In the genomic region with DNA sequence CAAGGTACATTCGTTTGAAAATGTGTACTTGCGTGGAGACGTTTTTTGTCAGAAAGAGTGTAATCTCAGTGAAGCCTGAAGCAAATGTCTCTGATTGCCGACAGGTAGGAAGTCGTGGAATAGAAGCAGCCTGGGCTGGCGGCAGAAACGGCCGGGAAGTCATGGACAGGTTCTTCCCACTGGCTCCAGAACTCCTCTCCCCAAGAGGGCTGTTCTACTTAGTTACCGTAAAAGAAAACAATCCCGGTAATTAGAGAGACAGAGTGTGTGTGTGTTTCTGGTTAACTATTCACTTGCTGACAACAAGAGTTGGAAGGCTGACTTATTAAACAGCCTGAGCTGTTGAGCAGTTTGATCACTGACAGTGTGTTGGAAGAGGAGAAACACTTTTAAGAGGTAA, we compare ENCODE assay signal across 29 mouse cellular contexts. TPM values are rescaled to one million over a fixed set of nuclear protein-coding genes. Genes with fewer than 3 reads are reported as not detected.
A peak's percentile ranks its signal among the peaks of the same experiment; 100 is the strongest.
DNase-seq lines count a peak whose midpoint lies in the region; ATAC-seq lines count a peak whose summit lies in the region.
"Had no signal": no experiment of that assay in that cellular context is flagged by ENCODE, and none has a peak within 500 bp of the region (broad histone marks: within the 10 kb centered on the region; RNA-seq: fewer than 3 reads in every experiment).

No protein-coding gene starts in this region.

- peaks cover 5% of the 10 kb centered on the region; the same call in 1 of the 2 replicates for H3K4me1 ChIP-seq in limb, embryonic 12.5 days (replicated peaks)
- no peaks in the 10 kb centered on the region for H3K4me1 ChIP-seq in limb, embryonic 10.5 days
- no peaks in the 10 kb centered on the region for H3K4me1 ChIP-seq in kidney, embryonic 16.5 days (ENCODE audit: insufficient read depth, low read length)
- H3K4me1 ChIP-seq in midbrain, embryonic 11.5 days (ENCODE audit: control insufficient read depth, insufficient read depth, low read length): no peaks in the 10 kb centered on the region
- H3K4me1 ChIP-seq: embryonic facial prominence, embryonic 15.5 days; forebrain, embryonic 13.5 days; hindbrain, embryonic 12.5 days; limb, embryonic 15.5 days had no signal

- H3K27ac ChIP-seq in limb, embryonic 12.5 days: peak overlapping the region; percentile 37
- H3K27ac ChIP-seq in limb, embryonic 10.5 days: no peak overlapping the region
- H3K27ac ChIP-seq in kidney, embryonic 16.5 days (ENCODE audit: low read length): peak overlapping the region; percentile 89
- no peak overlapping the region for H3K27ac ChIP-seq in midbrain, embryonic 11.5 days (ENCODE audit: low read depth, low read length)
- H3K27ac ChIP-seq: embryonic facial prominence, embryonic 15.5 days; forebrain, embryonic 13.5 days; heart, embryonic 10.5 days; heart, embryonic 15.5 days; hindbrain, embryonic 12.5 days; layer of hippocampus, adult 2 months; limb, embryonic 15.5 days; liver, embryonic 14.5 days; macrophage had no signal

- DNase-seq in limb, embryonic 10.5 days (ENCODE audit: low spot score): no peak
- peak; percentile 62 to 73 for DNase-seq in kidney, postnatal 36 days
- DNase-seq in midbrain, embryonic 11.5 days (ENCODE audit: low spot score, missing footprints): no peak
- no peak for DNase-seq in thymus, postnatal 14 days
- DNase-seq in layer of hippocampus, adult 9-11 months: no peak
- DNase-seq: adrenal gland, postnatal 25 days; cerebellum, adult 2 months; cerebellum, postnatal 14 days; gastrocnemius, postnatal 25 days; heart, adult 11 months; heart, postnatal 36 days; lung, adult 2 months; lung, postnatal 10 days; midbrain, embryonic 14.5 days; thymus, adult 2 months; thymus, postnatal 4 days had no signal

- WGBS in limb, embryonic 12.5 days: 62% methylated on average over 10 of the region's 10 CpGs
- 77% methylated on average over 10 of the region's 10 CpGs for WGBS in limb, embryonic 10.5 days
- WGBS in kidney, embryonic 16.5 days: 38% methylated on average over 10 of the region's 10 CpGs
- WGBS in midbrain, embryonic 11.5 days: 93% methylated on average over 10 of the region's 10 CpGs

- H3K4me2 ChIP-seq in limb, embryonic 12.5 days: no peak overlapping the region
- peak overlapping the region; percentile 38 for H3K4me2 ChIP-seq in kidney, embryonic 16.5 days (replicated peaks; ENCODE audit: low read depth, low read length)
- H3K4me2 ChIP-seq in midbrain, embryonic 11.5 days: no peak overlapping the region
- H3K4me2 ChIP-seq: embryonic facial prominence, embryonic 15.5 days; forebrain, embryonic 13.5 days; heart, embryonic 15.5 days; hindbrain, embryonic 12.5 days; limb, embryonic 15.5 days had no signal

- no peak overlapping the region for H3K9ac ChIP-seq in limb, embryonic 12.5 days (replicated peaks)
- 0 out of 2 replicates have a peak overlapping the region, but pooled peaks have one; percentile 19 for H3K9ac ChIP-seq in kidney, embryonic 16.5 days (replicated peaks; ENCODE audit: low read length)
- H3K9ac ChIP-seq in midbrain, embryonic 11.5 days (ENCODE audit: low read length): no peak overlapping the region
- H3K9ac ChIP-seq: embryonic facial prominence, embryonic 15.5 days; forebrain, embryonic 13.5 days; heart, embryonic 15.5 days; hindbrain, embryonic 12.5 days; limb, embryonic 15.5 days; liver, embryonic 14.5 days had no signal

- no peak for ATAC-seq in limb, embryonic 12.5 days (ENCODE audit: insufficient number of reproducible peaks, insufficient read depth, low FRiP score, low TSS enrichment, low read depth)
- peak; percentile 88 for ATAC-seq in kidney, embryonic 16.5 days (ENCODE audit: low FRiP score, low TSS enrichment)
- ATAC-seq in midbrain, embryonic 11.5 days (ENCODE audit: low FRiP score): no peak
- ATAC-seq: forebrain, embryonic 13.5 days; intestine, embryonic 16.5 days had no signal

- no peaks in the 10 kb centered on the region for H3K27me3 ChIP-seq in limb, embryonic 12.5 days
- no peaks in the 10 kb centered on the region for H3K27me3 ChIP-seq in limb, embryonic 10.5 days (ENCODE audit: low read depth, poor library complexity, severe bottlenecking)
- H3K27me3 ChIP-seq in kidney, embryonic 16.5 days (ENCODE audit: insufficient read depth, low read length): no peaks in the 10 kb centered on the region
- no peaks in the 10 kb centered on the region for H3K27me3 ChIP-seq in midbrain, embryonic 11.5 days (ENCODE audit: control insufficient read depth, insufficient read depth, low read length)
- H3K27me3 ChIP-seq: embryonic facial prominence, embryonic 15.5 days; forebrain, embryonic 13.5 days; heart, embryonic 15.5 days; hindbrain, embryonic 12.5 days; limb, embryonic 15.5 days had no signal

- H3K36me3 ChIP-seq in limb, embryonic 12.5 days: peaks cover 59% of the 10 kb centered on the region
- H3K36me3 ChIP-seq in limb, embryonic 10.5 days: peaks cover 67% of the 10 kb centered on the region
- H3K36me3 ChIP-seq in kidney, embryonic 16.5 days (ENCODE audit: insufficient read depth, low read length): peaks cover 45% of the 10 kb centered on the region
- peaks cover 4% of the 10 kb centered on the region for H3K36me3 ChIP-seq in midbrain, embryonic 11.5 days (ENCODE audit: control insufficient read depth, insufficient read depth, low read length)

- no peaks in the 10 kb centered on the region for H3K9me3 ChIP-seq in limb, embryonic 12.5 days
- H3K9me3 ChIP-seq in limb, embryonic 10.5 days (replicated peaks): no peaks in the 10 kb centered on the region
- H3K9me3 ChIP-seq in kidney, embryonic 16.5 days (ENCODE audit: low read length): no peaks in the 10 kb centered on the region
- no peaks in the 10 kb centered on the region for H3K9me3 ChIP-seq in midbrain, embryonic 11.5 days (ENCODE audit: control insufficient read depth, low read length)
- H3K9me3 ChIP-seq: embryonic facial prominence, embryonic 15.5 days; forebrain, embryonic 13.5 days; G1E; heart, embryonic 10.5 days; heart, embryonic 15.5 days; hindbrain, embryonic 12.5 days; limb, embryonic 15.5 days had no signal

- H3K4me3 ChIP-seq in limb, embryonic 12.5 days (replicated peaks): no peak overlapping the region
- H3K4me3 ChIP-seq in limb, embryonic 10.5 days: no peak overlapping the region
- peak overlapping the region; percentile 14; the same call in 1 of the 2 replicates for H3K4me3 ChIP-seq in kidney, embryonic 16.5 days (ENCODE audit: low read length)
- no peak overlapping the region for H3K4me3 ChIP-seq in midbrain, embryonic 11.5 days (ENCODE audit: low read depth, low read length)
- H3K4me3 ChIP-seq: embryonic facial prominence, embryonic 15.5 days; forebrain, embryonic 13.5 days; heart, embryonic 10.5 days; heart, embryonic 15.5 days; hindbrain, embryonic 12.5 days; layer of hippocampus, adult 2 months; limb, embryonic 15.5 days had no signal

RNA-seq across cellular contexts. Expression of a gene that starts 12.1 kb away (rescaled TPM):
- 27.9 and 30.5 TPM in 2 replicates for polyA plus RNA-seq in limb, embryonic 12.5 days (2016; fragmentation: Nextera tagmentation; extraction: Ambion mirVana)
- polyA plus RNA-seq in limb, embryonic 10.5 days (2016; fragmentation: Nextera tagmentation; extraction: Ambion mirVana): 19.4 and 22.9 TPM in 2 replicates
- polyA plus RNA-seq in kidney, embryonic 16.5 days (2015; fragmentation: Nextera tagmentation; extraction: Ambion mirVana): 26.5 and 28.1 TPM in 2 replicates
- 14.7 and 15.3 TPM in 2 replicates for polyA plus RNA-seq in midbrain, embryonic 11.5 days (2014; fragmentation: Nextera tagmentation; extraction: Ambion mirVana)

Comparison
In these comparisons a context has a peak if more than half of its experiments do, and no peak if none do; other contexts are left out.
1. H3K27ac ChIP-seq: peak in limb, embryonic 12.5 days (single experiment) and kidney, embryonic 16.5 days (single experiment); none in limb, embryonic 10.5 days (single experiment) and midbrain, embryonic 11.5 days (single experiment).
2. DNase-seq: peak in kidney, postnatal 36 days (2 of 2); none in limb, embryonic 10.5 days (single experiment), midbrain, embryonic 11.5 days (single experiment), thymus, postnatal 14 days (single experiment) and layer of hippocampus, adult 9-11 months (single experiment).